Mouse (Mus musculus): Measurements from ENCODE around the gene Heatr5a.

Gene Heatr5a

DNA sequence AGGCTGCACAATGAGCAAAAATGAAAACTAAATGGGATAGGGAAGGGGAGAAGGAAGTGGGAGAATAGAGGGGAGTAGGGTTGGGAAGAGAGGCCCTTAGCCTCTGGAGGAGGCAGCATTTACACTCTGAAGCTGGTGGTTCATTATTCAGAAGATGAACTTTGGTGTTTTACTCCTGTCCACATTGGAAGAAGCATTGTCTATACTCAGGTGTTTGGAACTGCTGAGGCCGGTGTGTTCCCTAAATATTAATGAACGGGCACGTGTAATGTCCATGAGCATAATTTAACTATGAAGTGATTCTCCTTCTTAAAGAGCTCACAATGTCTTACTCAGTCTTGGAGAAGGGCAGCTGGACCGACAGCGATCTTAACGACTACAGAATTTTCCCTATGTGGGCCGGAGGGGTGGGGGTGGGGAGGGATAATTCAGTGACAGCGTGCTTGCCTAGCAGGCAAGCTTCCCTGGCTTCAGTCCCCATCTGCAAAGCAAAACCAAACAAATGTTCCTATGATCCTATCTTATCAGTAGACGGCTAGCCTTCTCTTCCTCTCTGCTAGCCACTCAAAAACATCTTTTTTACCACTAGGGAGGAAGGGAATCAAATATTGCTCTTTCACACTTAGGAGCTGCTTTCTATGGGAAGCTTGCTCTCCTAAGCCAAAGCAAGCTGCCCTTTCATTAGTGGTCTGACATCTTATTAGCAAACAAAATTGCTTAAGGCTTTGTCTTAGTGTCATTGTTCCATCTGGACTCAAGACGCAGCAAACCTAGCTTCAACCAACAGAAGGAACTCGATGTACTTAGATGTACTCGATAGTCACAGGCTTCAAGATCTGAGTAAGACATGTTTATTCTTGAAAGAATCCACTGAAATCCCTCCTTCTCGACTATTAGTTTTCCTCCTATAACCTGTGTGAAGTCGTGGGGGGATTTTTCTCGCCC lies 127.3 kb downstream of the Heatr5a start:
- no peak for DNase-seq

DNA sequence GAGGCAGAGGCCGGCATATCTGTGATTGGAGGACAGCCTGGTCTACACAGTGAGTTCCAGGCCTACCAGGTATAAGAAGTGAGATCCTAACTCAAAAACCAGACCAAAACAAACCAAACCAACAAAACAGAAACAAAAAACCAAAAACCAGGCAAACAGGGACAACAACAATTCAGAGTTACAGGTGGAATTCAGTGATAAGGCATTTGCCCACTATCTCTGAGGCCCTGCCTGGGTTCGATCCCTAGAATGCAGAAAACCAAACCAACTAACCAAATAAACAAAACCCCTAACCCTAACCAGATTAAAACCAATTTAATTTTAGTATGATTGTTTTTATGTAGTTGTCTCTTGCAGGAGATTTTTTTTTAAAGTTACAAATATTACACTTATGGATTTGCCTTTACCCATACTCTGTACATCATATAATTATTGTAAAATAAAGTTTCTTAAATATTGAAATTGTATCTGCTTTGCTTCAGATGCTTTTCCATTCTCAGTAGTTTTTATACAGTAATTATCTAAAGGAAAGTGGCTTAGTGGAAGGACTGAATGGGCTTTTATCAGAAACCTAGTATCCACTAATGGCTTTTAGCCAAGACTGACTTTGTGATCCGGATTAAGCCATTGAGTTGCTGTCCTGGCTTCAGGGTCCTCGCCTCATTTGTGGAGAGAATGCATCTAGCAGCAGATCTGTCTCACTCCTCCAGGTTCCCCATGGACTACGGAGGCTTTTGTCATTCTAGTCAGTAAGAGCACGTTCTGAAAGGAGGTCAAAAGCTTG lies 128.8 kb downstream of the Heatr5a start:
- DNase-seq: no peak

GRCm38 (mm10) chr12:51839856-51840255 lies 131.3 kb downstream of the Heatr5a start:
- DNase-seq: no peak

- no peak for DNase-seq
Observed at GRCm38 (mm10) chr12:51835219-51835618, 135.9 kb downstream of the Heatr5a start.

DNA sequence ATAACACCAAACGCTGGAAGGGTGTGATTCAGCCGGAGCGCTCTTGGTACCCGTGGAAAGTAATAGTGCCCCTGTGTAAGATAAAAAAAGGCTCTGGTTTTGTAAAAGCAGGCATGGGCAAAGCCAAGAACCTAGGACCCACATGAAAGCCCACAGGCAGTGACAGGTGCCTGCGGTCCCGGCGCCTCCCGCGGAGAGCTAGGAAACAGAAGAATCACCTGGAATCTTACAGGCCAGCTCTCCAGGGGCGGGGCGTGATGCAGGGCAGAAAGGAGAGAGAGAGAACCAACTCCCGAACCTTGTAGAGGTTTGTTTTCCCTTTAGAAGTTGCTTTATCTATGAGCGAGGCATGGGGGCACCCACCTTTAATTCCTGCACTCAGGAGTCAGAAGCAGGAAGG lies 139.2 kb downstream of the Heatr5a start:
- DNase-seq: no peak

- no peak for DNase-seq
Observed at GRCm38 (mm10) chr12:51831296-51831695, 139.8 kb downstream of the Heatr5a start.

DNA sequence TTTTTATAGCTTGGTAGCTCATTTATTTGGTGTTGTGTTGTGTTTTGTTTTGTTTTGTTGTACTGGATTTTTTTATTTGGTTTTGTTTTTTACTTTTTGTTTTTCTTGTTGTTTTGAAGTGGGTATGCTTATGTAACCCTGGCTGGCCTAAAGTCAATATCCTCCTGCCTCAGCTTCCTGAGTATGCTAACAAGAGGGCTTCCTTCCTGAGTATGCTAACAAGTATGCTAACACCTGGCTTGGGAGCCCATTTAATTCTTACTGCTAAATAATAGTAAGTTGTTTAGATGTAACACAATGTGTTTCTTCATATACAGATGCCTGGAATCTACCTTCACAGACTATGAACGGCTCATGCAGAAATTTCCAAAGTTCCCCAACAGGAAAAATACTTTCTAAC lies 140.4 kb downstream of the Heatr5a start:
- DNase-seq: no peak

GRCm38 (mm10) chr12:51830077-51830402 lies 141.1 kb downstream of the Heatr5a start:
- DNase-seq: no peak

- DNase-seq: peak; percentile 83 to 88
Observed at GRCm38 (mm10) chr12:51829290-51830076, 141.6 kb downstream of the Heatr5a start, which contains the start of gene Hectd1. Gene Hectd1 (minus strand): TSS chr12:51829536.

- peak in 1 of 2 experiments; percentile 65 for DNase-seq
Observed at GRCm38 (mm10) chr12:51828716-51829289, 142.3 kb downstream of the Heatr5a start.

GRCm38 (mm10) chr12:51827958-51828650 lies 143.0 kb downstream of the Heatr5a start:
- DNase-seq: no peak

All from cerebellum, postnatal 14 days (tissue).